Mouse (Mus musculus): ENCODE measurements around the gene Pou6f2.

DNA sequence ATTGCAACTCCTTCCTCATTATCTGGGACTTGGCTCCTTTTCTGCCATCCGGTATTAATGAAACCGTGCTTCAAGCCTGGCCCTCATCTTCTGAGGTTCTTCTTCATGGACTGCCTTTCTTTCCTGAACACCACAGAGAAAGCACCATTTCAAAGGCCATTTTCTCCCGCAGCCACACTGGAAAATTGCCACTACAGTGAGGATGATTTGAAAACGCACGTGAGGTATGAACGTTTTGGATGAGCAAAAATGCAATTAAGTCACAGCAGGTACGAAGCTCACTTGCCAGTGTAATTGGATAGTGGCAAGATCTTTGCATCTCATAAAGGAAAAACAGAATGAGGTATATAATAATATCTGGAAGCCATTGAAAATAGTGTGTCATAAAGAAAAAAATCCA lies 110.0 kb downstream of the Pou6f2 start:
- TF ChIP-seq CTCF (IDR thresholded peaks at IDR 0.05; ENCODE audit: low read depth) = no peak
- TF ChIP-seq EP300 (IDR thresholded peaks at IDR 0.05; ENCODE audit: low read depth) = no peak

Measured in liver, embryonic 14.5 days (tissue).